Comparison of ENCODE assay signal across 23 mouse cellular contexts in genomic region chr1:178743820-178744219, GRCm38 (mm10).
DNase-seq lines count a peak whose midpoint lies in the region; ATAC-seq and TF ChIP-seq lines count a peak whose summit lies in the region.
"Had no signal": no experiment of that assay in that cellular context is flagged by ENCODE, and none has a peak within 500 bp of the region (broad histone marks: within the 10 kb centered on the region; RNA-seq: fewer than 3 reads in every experiment).

No protein-coding gene starts in this region.

- no peaks in the 10 kb centered on the region for H3K9me3 ChIP-seq in liver, embryonic 14.5 days (ENCODE audit: control insufficient read depth, low read length)
- no peaks in the 10 kb centered on the region; the same call in 1 of the 2 replicates for H3K9me3 ChIP-seq in liver, postnatal 0 days (ENCODE audit: low read length)
- no peaks in the 10 kb centered on the region for H3K9me3 ChIP-seq in liver, embryonic 16.5 days (replicated peaks; ENCODE audit: control insufficient read depth, low read length)
- H3K9me3 ChIP-seq: embryonic facial prominence, embryonic 13.5 days; forebrain, embryonic 12.5 days; forebrain, embryonic 15.5 days; heart, embryonic 10.5 days; hindbrain, embryonic 12.5 days; hindbrain, embryonic 15.5 days had no signal

- no peak for DNase-seq in cerebellum, adult 2 months
- no peak for DNase-seq in cerebellum, adult 18-20 months
- DNase-seq in liver, embryonic 14.5 days (ENCODE audit: low read depth in 3 of 3, low spot score in 3 of 3): peak in 1 of 3 experiments; percentile 4
- no peak for DNase-seq in liver, postnatal 0 days
- no peak for DNase-seq in frontal cortex, postnatal 14 days (ENCODE audit: low spot score in 2 of 2)
- no peak for DNase-seq in layer of hippocampus, adult 18-20 months (ENCODE audit: low spot score in 2 of 2)
- DNase-seq: adrenal gland, postnatal 10 days; adrenal gland, postnatal 36 days; embryo, embryonic 11 days; gastrocnemius, postnatal 25 days; heart, adult 2 months had no signal

- H3K27me3 ChIP-seq in cerebellum, adult 2 months (ENCODE audit: control insufficient read depth, insufficient read depth, low read length): no peaks in the 10 kb centered on the region
- H3K27me3 ChIP-seq in liver, embryonic 14.5 days (ENCODE audit: control insufficient read depth, insufficient read depth, low read length): no peaks in the 10 kb centered on the region
- no peaks in the 10 kb centered on the region for H3K27me3 ChIP-seq in liver, postnatal 0 days (ENCODE audit: insufficient read depth, low read length)
- no peaks in the 10 kb centered on the region for H3K27me3 ChIP-seq in liver, embryonic 16.5 days (ENCODE audit: control insufficient read depth, insufficient read depth, low read depth, low read length)
- H3K27me3 ChIP-seq: embryonic facial prominence, embryonic 13.5 days; forebrain, embryonic 15.5 days; heart, embryonic 13.5 days; hindbrain, embryonic 12.5 days; hindbrain, embryonic 15.5 days; Patski had no signal

- no peak for TF ChIP-seq POLR2A in cerebellum, adult 2 months (IDR thresholded peaks at IDR 0.05; ENCODE audit: borderline replicate concordance, insufficient read depth, low read length)

- no peak overlapping the region for H3K4me2 ChIP-seq in liver, embryonic 14.5 days (ENCODE audit: low read depth)
- no peak overlapping the region for H3K4me2 ChIP-seq in liver, postnatal 0 days (ENCODE audit: low read depth, low read length)
- H3K4me2 ChIP-seq in liver, embryonic 16.5 days (ENCODE audit: low read depth, low read length): no peak overlapping the region
- H3K4me2 ChIP-seq: embryonic facial prominence, embryonic 13.5 days; forebrain, embryonic 12.5 days; forebrain, embryonic 15.5 days; heart, embryonic 13.5 days; hindbrain, embryonic 12.5 days; hindbrain, embryonic 15.5 days had no signal

- no peaks in the 10 kb centered on the region for H3K36me3 ChIP-seq in liver, embryonic 14.5 days (replicated peaks; ENCODE audit: control insufficient read depth, insufficient read depth, low read depth)
- no peaks in the 10 kb centered on the region for H3K36me3 ChIP-seq in liver, postnatal 0 days (replicated peaks; ENCODE audit: insufficient read depth, low read length)
- H3K36me3 ChIP-seq in liver, embryonic 16.5 days (ENCODE audit: control insufficient read depth, insufficient read depth): no peaks in the 10 kb centered on the region
- H3K36me3 ChIP-seq: embryonic facial prominence, embryonic 10.5 days; embryonic facial prominence, embryonic 13.5 days; forebrain, embryonic 12.5 days; forebrain, embryonic 15.5 days; hindbrain, embryonic 12.5 days; hindbrain, embryonic 15.5 days had no signal

- no peak overlapping the region for H3K4me3 ChIP-seq in cerebellum, adult 2 months (replicated peaks; ENCODE audit: insufficient read depth, low read depth, low read length)
- no peak overlapping the region for H3K4me3 ChIP-seq in liver, embryonic 14.5 days (ENCODE audit: insufficient read depth in 1 of 2, low read depth in 2 of 2, low read length in 2 of 2)
- H3K4me3 ChIP-seq in liver, postnatal 0 days (ENCODE audit: low read depth, low read length): no peak overlapping the region
- no peak overlapping the region for H3K4me3 ChIP-seq in liver, embryonic 16.5 days (ENCODE audit: low read depth, low read length)
- H3K4me3 ChIP-seq: embryonic facial prominence, embryonic 10.5 days; embryonic facial prominence, embryonic 13.5 days; erythroblast, embryonic 14.5 days; forebrain, embryonic 12.5 days; forebrain, embryonic 15.5 days; heart, adult 2 months; heart, embryonic 10.5 days; heart, embryonic 13.5 days; hindbrain, embryonic 12.5 days; hindbrain, embryonic 15.5 days had no signal

- peak; percentile 33; the same call in 1 of the 2 replicates for TF ChIP-seq EP300 in liver, embryonic 14.5 days (IDR thresholded peaks at IDR 0.05; ENCODE audit: low read depth)
- TF ChIP-seq EP300 in liver, postnatal 0 days (IDR thresholded peaks at IDR 0.05; ENCODE audit: low read depth): no peak

- peaks cover 42% of the 10 kb centered on the region for H3K4me1 ChIP-seq in cerebellum, adult 2 months (ENCODE audit: control insufficient read depth, insufficient read depth, low read length)
- H3K4me1 ChIP-seq in liver, embryonic 14.5 days (replicated peaks; ENCODE audit: control insufficient read depth in 2 of 2, insufficient read depth in 2 of 2, low read length in 1 of 2): 0 out of 4 replicates have a peak, but pooled peaks cover 0 to 2% of the 10 kb centered on the region in 2 experiments
- H3K4me1 ChIP-seq in liver, postnatal 0 days (ENCODE audit: insufficient read depth): no peaks in the 10 kb centered on the region
- H3K4me1 ChIP-seq in liver, embryonic 16.5 days (ENCODE audit: control insufficient read depth, low read depth, low read length): no peaks in the 10 kb centered on the region

- no peak overlapping the region for H3K9ac ChIP-seq in liver, embryonic 14.5 days (replicated peaks)
- no peak overlapping the region for H3K9ac ChIP-seq in liver, postnatal 0 days (replicated peaks)
- no peak overlapping the region for H3K9ac ChIP-seq in liver, embryonic 16.5 days (ENCODE audit: low read depth, low read length)
- H3K9ac ChIP-seq: embryonic facial prominence, embryonic 13.5 days; forebrain, embryonic 12.5 days; forebrain, embryonic 15.5 days; heart, embryonic 13.5 days; hindbrain, embryonic 12.5 days; hindbrain, embryonic 15.5 days had no signal

- peak; percentile 64 for ATAC-seq in liver, embryonic 14.5 days (ENCODE audit: insufficient read depth)
- no peak for ATAC-seq in liver, postnatal 0 days
- peak; percentile 41; the same call in 1 of the 2 replicates for ATAC-seq in liver, embryonic 16.5 days (ENCODE audit: low read depth)
- ATAC-seq in megakaryocyte-erythroid progenitor cell, adult 5-6 weeks (replicated peaks; ENCODE audit: low FRiP score, low TSS enrichment, poor library complexity, severe bottlenecking): peak; percentile 70; the same call in 1 of the 2 replicates
- ATAC-seq: forebrain, embryonic 15.5 days; Patski had no signal

- peak overlapping the region; percentile 42; the same call in 1 of the 2 replicates for H3K27ac ChIP-seq in cerebellum, adult 2 months (ENCODE audit: insufficient read depth, low read length)
- H3K27ac ChIP-seq in liver, embryonic 14.5 days: no peak overlapping the region
- H3K27ac ChIP-seq in liver, postnatal 0 days (ENCODE audit: low read depth): no peak overlapping the region
- H3K27ac ChIP-seq in liver, embryonic 16.5 days (ENCODE audit: low read length): no peak overlapping the region
- H3K27ac ChIP-seq: forebrain, embryonic 12.5 days; forebrain, embryonic 15.5 days; heart, adult 2 months; heart, embryonic 10.5 days; heart, embryonic 13.5 days; hindbrain, embryonic 15.5 days had no signal

- 88% methylated on average over 5 of the region's 5 CpGs for WGBS in cerebellum, adult 2 months
- WGBS in liver, embryonic 14.5 days (ENCODE audit: insufficient replicate concordance): 49% methylated on average over 5 of the region's 5 CpGs
- 63% methylated on average over 5 of the region's 5 CpGs for WGBS in liver, postnatal 0 days (ENCODE audit: insufficient replicate concordance)
- 48% methylated on average over 5 of the region's 5 CpGs for WGBS in liver, embryonic 16.5 days (ENCODE audit: insufficient replicate concordance)

- TF ChIP-seq CTCF in cerebellum, adult 2 months (IDR thresholded peaks at IDR 0.05; ENCODE audit: borderline replicate concordance, insufficient read depth, low read depth, low read length): no peak
- TF ChIP-seq CTCF in liver, embryonic 14.5 days (IDR thresholded peaks at IDR 0.05; ENCODE audit: low read depth): no peak
- no peak for TF ChIP-seq CTCF in liver, postnatal 0 days (IDR thresholded peaks at IDR 0.05; ENCODE audit: low read depth)
